Mouse (Mus musculus): Measurements from ENCODE around the gene Ccdc159. TPM values are rescaled to one million over a fixed set of nuclear protein-coding genes. Genes with fewer than 3 reads are reported as not detected.
A peak's percentile ranks its signal among the peaks of the same experiment; 100 is the strongest.

The Ccdc159 gene
- polyA plus RNA-seq, 1 experiment from 2014 or later = 9.8 TPM

DNA sequence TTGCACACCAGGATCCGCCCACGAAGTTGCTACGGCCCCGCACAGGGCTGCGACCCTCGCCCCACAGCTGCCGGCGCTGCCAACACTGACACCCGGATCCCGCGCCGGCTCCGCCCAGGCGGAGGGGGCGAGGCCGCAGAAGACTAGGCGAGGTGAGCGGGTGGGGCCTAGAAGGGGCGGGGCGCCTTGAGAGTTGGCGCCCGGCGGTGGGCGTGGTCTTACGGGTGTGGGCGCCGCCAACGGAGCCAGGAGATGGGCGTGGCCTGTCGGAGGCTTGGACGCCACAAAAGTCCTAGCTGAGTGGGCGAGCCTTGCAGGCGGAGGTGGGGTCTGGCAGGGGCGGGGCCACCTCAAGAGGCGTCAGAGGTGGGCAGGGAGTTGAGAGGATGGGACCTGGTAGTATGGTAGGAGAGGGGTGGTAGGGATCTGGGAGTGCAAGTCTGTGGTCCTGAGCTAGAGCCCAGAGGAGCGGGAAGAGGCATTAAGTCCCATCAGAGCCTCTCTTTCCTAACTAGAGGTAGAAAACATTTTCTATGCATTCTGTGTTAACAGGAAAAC is 9.2 kb upstream of the Ccdc159 start, which contains the start of gene Rab3d:
Gene Rab3d, minus strand, starts transcription at position 158 of the 558 bp plus-strand sequence.
- H3K9ac ChIP-seq (ENCODE audit: low read depth, low read length) = peak within 1 kb of the TSS; percentile 84
- H3K4me2 ChIP-seq (ENCODE audit: low read length) = peak within 1 kb of the TSS; percentile 84
- peak; percentile 94 for ATAC-seq
- no peaks in the 10 kb centered on the region for H3K27me3 ChIP-seq (replicated peaks; ENCODE audit: control insufficient read depth, insufficient read depth, low read length)
- peak within 1 kb of the TSS; percentile 76 for H3K4me3 ChIP-seq (ENCODE audit: low read length)
- peaks cover 9% of the 10 kb centered on the region for H3K4me1 ChIP-seq (ENCODE audit: control insufficient read depth, insufficient read depth, low read depth, low read length)
- WGBS = under 1% methylated on average over 36 of the region's 36 CpGs
- H3K9me3 ChIP-seq (ENCODE audit: control insufficient read depth, low read length) = no peaks in the 10 kb centered on the region
- H3K27ac ChIP-seq (ENCODE audit: low read depth, low read length) = peak within 1 kb of the TSS; percentile 82
- H3K36me3 ChIP-seq (ENCODE audit: control insufficient read depth, insufficient read depth, low read length) = peaks cover 8% of the 10 kb centered on the region

DNA sequence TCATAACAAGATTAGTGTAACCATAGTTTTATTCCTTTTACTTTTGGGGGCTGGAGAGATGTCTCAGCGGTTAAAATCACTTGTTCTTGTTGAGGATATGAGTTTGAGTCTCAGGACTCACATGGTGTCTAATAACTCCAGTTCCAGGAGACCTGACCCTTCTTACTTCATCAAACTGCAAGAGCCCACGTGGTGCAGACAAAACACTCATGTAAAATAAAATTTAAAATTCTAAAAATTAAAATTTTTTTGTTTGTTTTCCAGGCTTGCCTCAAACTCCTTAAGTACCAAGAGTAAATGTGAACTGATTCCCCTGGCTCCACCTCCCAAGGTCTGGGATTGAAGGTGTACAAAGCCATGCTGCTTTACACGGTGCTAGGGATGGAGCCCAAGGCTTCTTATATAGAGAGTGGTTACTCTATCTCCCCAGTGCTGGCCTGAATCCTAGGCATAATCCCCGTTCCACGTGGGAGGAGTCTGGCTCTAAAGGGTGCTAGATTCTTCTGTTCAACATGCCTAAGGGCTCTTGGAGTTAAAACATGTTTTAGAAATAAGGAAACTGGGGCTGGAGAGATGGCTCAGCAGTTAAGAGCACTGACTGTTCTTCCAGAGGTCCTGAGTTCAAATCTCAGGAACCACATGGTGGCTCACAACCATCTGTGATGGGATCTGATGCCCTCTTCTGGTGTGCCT is 8.4 kb upstream of the Ccdc159 start:
- H3K27me3 ChIP-seq (replicated peaks; ENCODE audit: control insufficient read depth, insufficient read depth, low read length) = no peaks in the 10 kb centered on the region
- H3K27ac ChIP-seq (ENCODE audit: low read depth, low read length) = no peak overlapping the region
- H3K4me1 ChIP-seq (ENCODE audit: control insufficient read depth, insufficient read depth, low read depth, low read length) = peaks cover 9% of the 10 kb centered on the region
- ATAC-seq = no peak
- H3K4me3 ChIP-seq (ENCODE audit: low read length) = peak overlapping the region; percentile 76
- peak overlapping the region; percentile 84 for H3K4me2 ChIP-seq (ENCODE audit: low read length)
- H3K9me3 ChIP-seq (ENCODE audit: control insufficient read depth, low read length) = no peaks in the 10 kb centered on the region
- H3K9ac ChIP-seq (ENCODE audit: low read depth, low read length) = no peak overlapping the region
- WGBS = 25% methylated on average over 5 of the region's 5 CpGs
- peaks cover 8% of the 10 kb centered on the region for H3K36me3 ChIP-seq (ENCODE audit: control insufficient read depth, insufficient read depth, low read length)

DNA sequence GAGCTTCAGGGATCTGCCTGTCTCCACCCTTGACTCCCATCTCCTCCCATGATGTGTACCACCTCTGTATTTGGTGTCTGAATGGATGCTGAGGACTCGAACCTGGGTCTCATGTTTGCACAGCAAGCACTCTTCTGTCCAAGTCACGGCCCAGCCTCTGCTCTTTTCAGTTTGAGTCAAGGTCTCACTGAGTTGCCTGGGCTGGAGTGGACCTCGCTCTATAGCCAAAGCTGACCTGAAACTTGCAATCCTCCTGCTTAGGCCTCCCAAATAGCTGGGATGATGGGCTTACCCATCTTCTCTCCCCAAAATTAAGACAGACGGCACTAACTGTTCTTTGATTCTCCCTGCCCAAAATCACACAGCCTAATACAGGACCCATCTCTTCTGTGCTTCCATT is 4.2 kb upstream of the Ccdc159 start:
- no peak for ATAC-seq
- no peak overlapping the region for H3K4me2 ChIP-seq (ENCODE audit: low read length)
- peaks cover 9% of the 10 kb centered on the region for H3K4me1 ChIP-seq (ENCODE audit: control insufficient read depth, insufficient read depth, low read depth, low read length)
- no peaks in the 10 kb centered on the region for H3K27me3 ChIP-seq (replicated peaks; ENCODE audit: control insufficient read depth, insufficient read depth, low read length)
- 95% methylated on average over 4 of the region's 4 CpGs for WGBS
- no peak overlapping the region for H3K4me3 ChIP-seq (ENCODE audit: low read length)
- no peak overlapping the region for H3K9ac ChIP-seq (ENCODE audit: low read depth, low read length)
- no peaks in the 10 kb centered on the region for H3K36me3 ChIP-seq (ENCODE audit: control insufficient read depth, insufficient read depth, low read length)
- no peak overlapping the region for H3K27ac ChIP-seq (ENCODE audit: low read depth, low read length)
- H3K9me3 ChIP-seq (ENCODE audit: control insufficient read depth, low read length) = no peaks in the 10 kb centered on the region

DNA sequence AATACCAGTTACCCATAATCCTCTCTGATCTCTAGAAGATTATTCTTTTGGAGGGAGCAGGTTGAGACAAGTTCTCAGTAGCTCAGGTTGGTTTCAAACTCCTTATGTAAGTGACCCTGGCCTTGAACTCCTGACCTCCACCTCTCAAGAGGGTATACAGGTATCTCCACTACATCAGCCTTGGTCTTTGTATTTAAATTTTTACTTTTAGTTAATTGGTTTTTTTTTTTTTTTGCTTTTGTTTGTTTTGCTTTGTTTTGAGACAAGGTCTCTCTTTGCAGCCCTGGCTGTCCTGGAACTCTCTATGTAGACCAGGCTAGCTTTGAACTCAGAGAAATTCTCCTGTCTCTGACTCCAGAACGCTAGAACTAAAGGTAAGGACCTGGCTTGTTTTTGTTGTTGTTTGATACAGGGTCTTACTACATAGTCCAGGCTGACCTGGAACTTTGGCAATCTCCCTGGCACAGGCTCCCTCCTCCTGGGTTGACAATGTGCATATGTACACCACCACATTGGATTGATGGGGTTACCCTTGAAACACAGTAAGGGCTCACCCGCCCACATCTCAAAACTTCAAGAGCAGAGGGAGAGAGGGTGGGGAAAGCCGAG is 3.7 kb upstream of the Ccdc159 start:
- 79% methylated on average over 3 of the region's 3 CpGs for WGBS
- Histone ChIP-seq H3K9ac (ENCODE audit: low read depth, low read length) (no peak overlapping the region), H3K4me3 (ENCODE audit: low read length) (no peak overlapping the region), H3K27me3 (replicated peaks; ENCODE audit: control insufficient read depth, insufficient read depth, low read length) (no peaks in the 10 kb centered on the region), H3K27ac (ENCODE audit: low read depth, low read length) (no peak overlapping the region), H3K9me3 (ENCODE audit: control insufficient read depth, low read length) (no peaks in the 10 kb centered on the region), H3K36me3 (ENCODE audit: control insufficient read depth, insufficient read depth, low read length) (no peaks in the 10 kb centered on the region), H3K4me1 (ENCODE audit: control insufficient read depth, insufficient read depth, low read depth, low read length) (peaks cover 9% of the 10 kb centered on the region), H3K4me2 (ENCODE audit: low read length) (no peak overlapping the region)
- ATAC-seq = no peak

DNA sequence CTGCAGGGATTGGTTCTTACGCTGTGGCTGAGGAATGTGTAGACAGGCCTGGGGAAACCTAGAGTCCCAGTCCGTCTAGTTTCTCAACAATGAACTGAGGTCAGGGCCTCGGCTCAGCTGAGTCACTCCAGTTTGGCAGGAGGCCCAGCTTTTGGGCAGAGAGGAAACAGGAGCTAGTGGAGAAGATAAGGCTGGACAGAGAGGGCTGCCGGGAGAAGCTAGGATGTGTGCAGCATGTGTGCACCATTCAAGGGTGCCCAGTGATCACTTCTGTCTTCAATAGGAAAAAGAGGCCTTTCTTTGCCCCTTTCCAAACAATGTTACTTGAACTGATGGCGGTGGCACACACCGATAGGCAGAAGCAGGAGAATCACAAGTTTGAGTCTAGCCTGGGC is 3.2 kb upstream of the Ccdc159 start:
- H3K4me1 ChIP-seq (ENCODE audit: control insufficient read depth, insufficient read depth, low read depth, low read length) = peaks cover 9% of the 10 kb centered on the region
- no peaks in the 10 kb centered on the region for H3K27me3 ChIP-seq (replicated peaks; ENCODE audit: control insufficient read depth, insufficient read depth, low read length)
- 67% methylated on average over 6 of the region's 6 CpGs for WGBS
- H3K4me2 ChIP-seq (ENCODE audit: low read length) = no peak overlapping the region
- no peak overlapping the region for H3K9ac ChIP-seq (ENCODE audit: low read depth, low read length)
- H3K27ac ChIP-seq (ENCODE audit: low read depth, low read length) = no peak overlapping the region
- no peak for ATAC-seq
- no peaks in the 10 kb centered on the region for H3K9me3 ChIP-seq (ENCODE audit: control insufficient read depth, low read length)
- H3K36me3 ChIP-seq (ENCODE audit: control insufficient read depth, insufficient read depth, low read length) = no peaks in the 10 kb centered on the region
- no peak overlapping the region for H3K4me3 ChIP-seq (ENCODE audit: low read length)

DNA sequence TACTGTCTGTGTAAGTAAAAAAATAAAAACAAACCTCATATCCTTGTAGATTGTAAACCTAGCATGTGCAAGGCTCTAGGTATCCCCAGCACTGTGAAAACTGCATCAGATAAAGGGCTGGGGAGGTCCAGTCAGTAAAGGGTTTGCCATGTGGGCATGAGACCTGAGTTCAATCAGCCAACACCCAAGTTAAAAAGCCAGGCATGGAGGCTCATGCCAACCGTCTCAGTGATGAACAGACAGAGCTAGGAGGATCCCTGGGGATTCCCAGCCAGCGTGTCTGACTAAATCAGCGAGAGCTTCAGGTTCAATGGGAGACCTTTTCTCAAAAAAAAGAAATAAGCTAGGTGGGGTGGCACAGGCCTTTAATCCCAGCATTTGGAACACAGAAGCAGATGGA is 2.2 kb upstream of the Ccdc159 start:
- Histone ChIP-seq H3K27me3 (replicated peaks; ENCODE audit: control insufficient read depth, insufficient read depth, low read length) (no peaks in the 10 kb centered on the region), H3K4me2 (ENCODE audit: low read length) (no peak overlapping the region), H3K9ac (ENCODE audit: low read depth, low read length) (no peak overlapping the region), H3K4me1 (ENCODE audit: control insufficient read depth, insufficient read depth, low read depth, low read length) (peaks cover 9% of the 10 kb centered on the region), H3K9me3 (ENCODE audit: control insufficient read depth, low read length) (no peaks in the 10 kb centered on the region), H3K27ac (ENCODE audit: low read depth, low read length) (no peak overlapping the region), H3K36me3 (ENCODE audit: control insufficient read depth, insufficient read depth, low read length) (no peaks in the 10 kb centered on the region), H3K4me3 (ENCODE audit: low read length) (no peak overlapping the region)
- 74% methylated on average over 3 of the region's 3 CpGs for WGBS
- no peak for ATAC-seq

DNA sequence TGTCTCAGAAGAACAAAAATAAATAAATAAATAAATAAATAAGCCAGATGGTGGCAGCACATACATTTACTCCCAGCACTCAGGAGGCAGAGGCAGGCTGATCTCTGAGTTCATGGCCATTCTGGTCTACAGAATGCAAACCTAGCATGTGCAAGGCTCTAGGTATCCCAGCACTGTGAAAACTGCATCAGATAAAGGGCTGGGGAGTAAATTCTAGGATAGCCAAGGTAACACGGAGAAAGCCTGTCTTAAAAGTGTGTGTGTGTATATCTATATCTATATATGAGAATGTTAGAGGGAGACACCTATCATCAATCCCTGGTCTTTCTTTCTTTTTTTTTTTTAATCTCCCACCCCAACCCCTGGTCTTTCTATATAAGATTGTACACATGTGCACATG is 1.8 kb upstream of the Ccdc159 start:
- no peaks in the 10 kb centered on the region for H3K27me3 ChIP-seq (replicated peaks; ENCODE audit: control insufficient read depth, insufficient read depth, low read length)
- no peak overlapping the region for H3K4me2 ChIP-seq (ENCODE audit: low read length)
- no peak overlapping the region for H3K4me3 ChIP-seq (ENCODE audit: low read length)
- ATAC-seq = no peak
- WGBS = 100% methylated on average over 1 of the region's 1 CpGs
- H3K9me3 ChIP-seq (ENCODE audit: control insufficient read depth, low read length) = no peaks in the 10 kb centered on the region
- no peak overlapping the region for H3K27ac ChIP-seq (ENCODE audit: low read depth, low read length)
- H3K9ac ChIP-seq (ENCODE audit: low read depth, low read length) = no peak overlapping the region
- H3K36me3 ChIP-seq (ENCODE audit: control insufficient read depth, insufficient read depth, low read length) = no peaks in the 10 kb centered on the region
- peaks cover 9% of the 10 kb centered on the region for H3K4me1 ChIP-seq (ENCODE audit: control insufficient read depth, insufficient read depth, low read depth, low read length)

DNA sequence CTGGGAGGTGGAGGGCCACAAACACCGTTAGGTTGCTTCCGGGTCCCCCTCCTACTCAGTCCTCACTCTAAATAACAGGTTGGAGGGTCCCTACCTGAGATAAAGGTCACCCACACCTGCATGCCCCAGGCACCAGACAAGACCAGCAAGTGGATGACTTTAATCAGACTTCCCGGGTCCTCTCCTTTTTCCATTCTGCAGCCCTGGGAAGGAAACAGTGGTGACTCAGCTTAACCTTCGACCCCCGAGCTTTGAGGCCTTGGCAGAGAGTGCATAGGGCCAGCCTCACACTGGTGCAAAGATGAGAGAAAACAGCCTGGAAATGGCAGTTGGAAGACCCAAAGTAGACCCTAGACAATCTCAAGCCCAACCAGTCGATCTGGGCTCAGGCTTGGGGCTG is 1.1 kb upstream of the Ccdc159 start:
- no peak for ATAC-seq
- 83% methylated on average over 6 of the region's 6 CpGs for WGBS
- Histone ChIP-seq H3K27me3 (replicated peaks; ENCODE audit: control insufficient read depth, insufficient read depth, low read length) (no peaks in the 10 kb centered on the region), H3K9me3 (ENCODE audit: control insufficient read depth, low read length) (no peaks in the 10 kb centered on the region), H3K4me1 (ENCODE audit: control insufficient read depth, insufficient read depth, low read depth, low read length) (peaks cover 9% of the 10 kb centered on the region), H3K9ac (ENCODE audit: low read depth, low read length) (peak overlapping the region; percentile 16; the same call in 1 of the 2 replicates), H3K36me3 (ENCODE audit: control insufficient read depth, insufficient read depth, low read length) (no peaks in the 10 kb centered on the region), H3K4me2 (ENCODE audit: low read length) (peak overlapping the region; percentile 70), H3K4me3 (ENCODE audit: low read length) (peak overlapping the region; percentile 58), H3K27ac (ENCODE audit: low read depth, low read length) (no peak overlapping the region)

DNA sequence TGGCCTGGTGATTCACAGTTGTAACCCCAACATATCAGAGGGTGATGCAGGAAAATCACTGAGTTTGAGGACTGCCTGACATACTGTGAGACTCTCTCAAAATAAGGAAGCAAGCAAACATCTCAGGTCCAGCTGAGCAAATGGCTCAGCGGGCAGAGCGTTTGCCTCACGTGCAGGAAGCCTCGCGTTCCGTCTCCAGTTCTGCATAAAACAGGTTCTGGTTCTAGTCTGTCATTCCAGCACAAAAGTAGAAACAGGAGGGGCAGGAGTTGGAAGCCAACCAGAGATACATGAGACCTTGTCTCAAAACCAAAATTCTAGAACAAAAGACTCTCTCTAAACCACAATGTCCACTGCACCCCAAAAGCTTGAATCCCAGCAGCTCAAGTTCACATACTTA is 487 bp upstream of the Ccdc159 start:
- peak overlapping the region; percentile 60 for H3K27ac ChIP-seq (ENCODE audit: low read depth, low read length)
- no peak for ATAC-seq
- H3K4me1 ChIP-seq (ENCODE audit: control insufficient read depth, insufficient read depth, low read depth, low read length) = peaks cover 9% of the 10 kb centered on the region
- H3K4me3 ChIP-seq (ENCODE audit: low read length) = peak overlapping the region; percentile 58
- no peaks in the 10 kb centered on the region for H3K9me3 ChIP-seq (ENCODE audit: control insufficient read depth, low read length)
- no peaks in the 10 kb centered on the region for H3K36me3 ChIP-seq (ENCODE audit: control insufficient read depth, insufficient read depth, low read length)
- H3K27me3 ChIP-seq (replicated peaks; ENCODE audit: control insufficient read depth, insufficient read depth, low read length) = no peaks in the 10 kb centered on the region
- peak overlapping the region; percentile 78 for H3K9ac ChIP-seq (ENCODE audit: low read depth, low read length)
- peak overlapping the region; percentile 70 for H3K4me2 ChIP-seq (ENCODE audit: low read length)
- 1% methylated on average over 6 of the region's 6 CpGs for WGBS
